Comparison of ENCODE assay signal across 9 mouse cellular contexts in the genomic region with DNA sequence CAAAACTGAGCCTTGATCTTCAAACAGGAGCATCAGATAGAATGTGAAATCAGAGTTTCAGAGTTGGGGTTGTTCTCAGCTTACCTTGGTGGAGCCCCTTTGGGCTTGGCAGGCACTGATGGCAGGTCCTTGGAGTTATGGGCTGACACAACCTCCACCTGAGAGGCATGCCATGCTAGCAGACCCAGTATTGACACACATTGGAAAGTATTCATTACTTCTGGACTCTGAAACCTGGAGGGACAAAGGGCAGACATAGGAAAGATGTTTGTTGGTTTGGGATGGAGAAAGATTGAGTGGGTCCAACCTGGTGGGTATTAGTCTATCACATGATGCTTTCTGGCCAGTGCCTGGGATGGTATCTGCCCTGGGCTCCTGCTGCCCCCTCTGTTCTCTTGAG. TPM values are rescaled to one million over a fixed set of nuclear protein-coding genes. Genes with fewer than 3 reads are reported as not detected.
"Had no signal": no experiment of that assay in that cellular context is flagged by ENCODE, and none has a peak within 500 bp of the region (broad histone marks: within the 10 kb centered on the region; RNA-seq: fewer than 3 reads in every experiment).

No protein-coding gene starts in this region.

RNA-seq across cellular contexts. Expression of a gene that starts 31.0 kb away (rescaled TPM):
- total RNA-seq: neutrophil, adult 5-6 weeks had no signal
- polyA plus RNA-seq: neural tube, embryonic 13.5 days; neural tube, embryonic 14.5 days; neural tube, embryonic 15.5 days; small intestine, adult 2 months; stomach, embryonic 14.5 days; thymus, adult 2 months; thymus, postnatal 0 days; urinary bladder, adult 2 months had no signal

RNA-seq across cellular contexts. Expression of a gene that starts 59.8 kb away (rescaled TPM):
- total RNA-seq: neutrophil, adult 5-6 weeks had no signal
- polyA plus RNA-seq: neural tube, embryonic 13.5 days; neural tube, embryonic 14.5 days; neural tube, embryonic 15.5 days had no signal
